Mouse (Mus musculus): ENCODE measurements at regions not wholly inside any gene's neighbourhood (a gene's known extent, or its start where the extent isn't known, plus 50 kb on each side); places are given as distances from the start of the nearest gene placed in this dataset.

GRCm38 (mm10) chr2:73041475-73041874 lies 55.0 kb upstream of the Gm11084 start:
- ATAC-seq (ENCODE audit: low read depth): no peak
- Histone ChIP-seq H3K4me2 (ENCODE audit: low read depth, low read length) (no peak overlapping the region), H3K4me1 (replicated peaks; ENCODE audit: control insufficient read depth, insufficient read depth, low read length) (peaks cover 7% of the 10 kb centered on the region), H3K9ac (ENCODE audit: low read length) (no peak overlapping the region), H3K9me3 (ENCODE audit: control insufficient read depth, low read length) (no peaks in the 10 kb centered on the region), H3K36me3 (ENCODE audit: control insufficient read depth, insufficient read depth, low read length) (no peaks in the 10 kb centered on the region), H3K4me3 (ENCODE audit: low read length) (no peak overlapping the region), H3K27ac (ENCODE audit: low read length) (no peak overlapping the region), H3K27me3 (ENCODE audit: control insufficient read depth, insufficient read depth, low read depth, low read length) (no peaks in the 10 kb centered on the region)
- 49% methylated on average over 5 of the region's 5 CpGs for WGBS

DNA sequence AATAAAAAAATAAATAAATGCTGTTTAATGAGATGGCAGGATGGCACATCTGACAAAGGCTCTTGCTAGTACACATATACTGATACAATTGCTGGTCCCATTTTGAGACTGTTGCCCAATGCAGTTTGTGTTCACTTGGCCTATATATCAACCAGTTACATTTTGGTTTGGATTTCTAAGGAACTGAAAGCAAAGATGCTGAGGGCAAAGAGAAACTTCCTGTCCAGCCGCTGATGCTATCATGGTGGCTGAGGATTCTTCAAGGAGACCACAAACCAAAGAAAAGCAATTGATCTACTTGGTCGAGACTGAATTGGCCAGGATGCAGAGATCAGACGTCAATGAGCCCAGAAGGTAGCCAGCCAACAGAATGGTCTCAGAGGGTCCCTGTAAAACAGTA lies 53.5 kb upstream of the Gm11084 start:
- H3K9ac ChIP-seq (ENCODE audit: low read length): no peak overlapping the region
- no peak overlapping the region for H3K4me3 ChIP-seq (ENCODE audit: low read length)
- no peaks in the 10 kb centered on the region for H3K9me3 ChIP-seq (ENCODE audit: control insufficient read depth, low read length)
- H3K4me1 ChIP-seq (replicated peaks; ENCODE audit: control insufficient read depth, insufficient read depth, low read length): peaks cover 6% of the 10 kb centered on the region
- H3K36me3 ChIP-seq (ENCODE audit: control insufficient read depth, insufficient read depth, low read length): no peaks in the 10 kb centered on the region
- ATAC-seq (ENCODE audit: low read depth): no peak
- H3K27ac ChIP-seq (ENCODE audit: low read length): no peak overlapping the region
- no peaks in the 10 kb centered on the region for H3K27me3 ChIP-seq (ENCODE audit: control insufficient read depth, insufficient read depth, low read depth, low read length)
- no peak overlapping the region for H3K4me2 ChIP-seq (ENCODE audit: low read depth, low read length)
- WGBS: 71% methylated on average over 3 of the region's 3 CpGs

- Histone ChIP-seq H3K4me1 (replicated peaks; ENCODE audit: control insufficient read depth, insufficient read depth, low read length) (peaks cover 6% of the 10 kb centered on the region), H3K27me3 (ENCODE audit: control insufficient read depth, insufficient read depth, low read depth, low read length) (no peaks in the 10 kb centered on the region), H3K4me2 (ENCODE audit: low read depth, low read length) (no peak overlapping the region), H3K9me3 (ENCODE audit: control insufficient read depth, low read length) (no peaks in the 10 kb centered on the region), H3K27ac (ENCODE audit: low read length) (no peak overlapping the region), H3K4me3 (ENCODE audit: low read length) (no peak overlapping the region), H3K9ac (ENCODE audit: low read length) (no peak overlapping the region), H3K36me3 (ENCODE audit: control insufficient read depth, insufficient read depth, low read length) (no peaks in the 10 kb centered on the region)
- WGBS: 44% methylated on average over 2 of the region's 2 CpGs
- ATAC-seq (ENCODE audit: low read depth): no peak
These were observed 52.8 kb upstream of the Gm11084 start for GRCm38 (mm10) chr2:73039300-73039699.

DNA sequence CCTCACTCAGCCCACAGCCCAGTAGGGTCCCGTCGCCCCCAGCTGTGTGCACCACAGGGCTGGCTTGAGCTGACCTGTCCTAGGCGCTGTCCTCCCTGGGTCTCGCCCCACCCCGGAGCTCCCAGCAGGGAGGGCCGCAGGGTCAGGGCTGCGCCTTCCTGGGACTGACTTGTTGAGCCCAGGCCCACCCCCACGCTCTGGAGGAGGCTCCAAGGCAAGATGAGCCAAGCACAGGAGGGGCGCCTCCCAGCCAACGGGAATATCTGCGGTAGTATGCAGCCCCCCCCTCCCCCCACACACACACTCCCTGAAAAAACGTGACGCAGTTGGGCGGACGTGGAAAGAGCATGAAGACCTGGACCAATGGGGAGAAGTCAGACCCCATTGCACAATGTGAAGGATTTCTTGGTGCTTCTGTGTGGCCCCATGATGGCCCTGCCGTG lies 51.8 kb upstream of the Gm11084 start:
- peak; percentile 95 for ATAC-seq (ENCODE audit: low read depth)
- H3K36me3 ChIP-seq (ENCODE audit: control insufficient read depth, insufficient read depth, low read length): no peaks in the 10 kb centered on the region
- peak overlapping the region; percentile 63 for H3K27ac ChIP-seq (ENCODE audit: low read length)
- peak overlapping the region; percentile 6; the same call in 1 of the 2 replicates for H3K4me3 ChIP-seq (ENCODE audit: low read length)
- H3K4me2 ChIP-seq (ENCODE audit: low read depth, low read length): peak overlapping the region; percentile 44
- no peaks in the 10 kb centered on the region for H3K9me3 ChIP-seq (ENCODE audit: control insufficient read depth, low read length)
- H3K4me1 ChIP-seq (replicated peaks; ENCODE audit: control insufficient read depth, insufficient read depth, low read length): peaks cover 6% of the 10 kb centered on the region
- 9% methylated on average over 16 of the region's 16 CpGs for WGBS
- peak overlapping the region; percentile 49; the same call in 1 of the 2 replicates for H3K9ac ChIP-seq (ENCODE audit: low read length)
- H3K27me3 ChIP-seq (ENCODE audit: control insufficient read depth, insufficient read depth, low read depth, low read length): no peaks in the 10 kb centered on the region

GRCm38 (mm10) chr2:73037266-73038046 lies 50.9 kb upstream of the Gm11084 start:
- WGBS: 45% methylated on average over 13 of the region's 13 CpGs
- H3K27me3 ChIP-seq (ENCODE audit: control insufficient read depth, insufficient read depth, low read depth, low read length): no peaks in the 10 kb centered on the region
- H3K9me3 ChIP-seq (ENCODE audit: control insufficient read depth, low read length): no peaks in the 10 kb centered on the region
- no peak overlapping the region for H3K4me3 ChIP-seq (ENCODE audit: low read length)
- no peaks in the 10 kb centered on the region for H3K36me3 ChIP-seq (ENCODE audit: control insufficient read depth, insufficient read depth, low read length)
- H3K4me2 ChIP-seq (ENCODE audit: low read depth, low read length): 0 out of 2 replicates have a peak overlapping the region, but pooled peaks have one; percentile 44
- peak; percentile 65 for ATAC-seq (ENCODE audit: low read depth)
- H3K9ac ChIP-seq (ENCODE audit: low read length): no peak overlapping the region
- H3K27ac ChIP-seq (ENCODE audit: low read length): peak overlapping the region; percentile 63
- H3K4me1 ChIP-seq (replicated peaks; ENCODE audit: control insufficient read depth, insufficient read depth, low read length): peaks cover 6% of the 10 kb centered on the region

Data from lung, embryonic 16.5 days (tissue).